8 mouse cellular contexts compared by ENCODE assay signal in genomic region chr1:172203566-172203965, GRCm38 (mm10). TPM values are rescaled to one million over a fixed set of nuclear protein-coding genes. Genes with fewer than 3 reads are reported as not detected.
DNase-seq lines count a peak whose midpoint lies in the region; ATAC-seq and TF ChIP-seq lines count a peak whose summit lies in the region.

No protein-coding gene starts in this region.

- peaks cover 2% of the 10 kb centered on the region for H3K79me2 ChIP-seq in heart, adult 2 months (replicated peaks; ENCODE audit: control insufficient read depth, insufficient read depth, low read length)

- WGBS in heart, adult 2 months, result 23% methylated on average over 4 of the region's 4 CpGs
- WGBS in embryonic facial prominence, embryonic 12.5 days, result 7% methylated on average over 4 of the region's 4 CpGs
- 5% methylated on average over 4 of the region's 4 CpGs for WGBS in hindbrain, embryonic 12.5 days
- WGBS in midbrain, embryonic 10.5 days, result 1% methylated on average over 4 of the region's 4 CpGs

- intact Hi-C loops in heart, adult 2 months (cut with DNase I), result no loop called here
- intact Hi-C loops in heart, postnatal 36 days (cut with DNase I), result no loop called here

- H3K9me3 ChIP-seq in embryonic facial prominence, embryonic 12.5 days, result no peaks in the 10 kb centered on the region
- H3K9me3 ChIP-seq in hindbrain, embryonic 12.5 days (replicated peaks), result no peaks in the 10 kb centered on the region
- no peaks in the 10 kb centered on the region for H3K9me3 ChIP-seq in midbrain, embryonic 10.5 days (replicated peaks)

- no peak overlapping the region; the same call in 1 of the 2 replicates for H3K4me3 ChIP-seq in heart, adult 2 months
- H3K4me3 ChIP-seq in embryonic facial prominence, embryonic 12.5 days, result no peak overlapping the region
- H3K4me3 ChIP-seq in hindbrain, embryonic 12.5 days, result peak overlapping the region; percentile 74
- H3K4me3 ChIP-seq in midbrain, embryonic 10.5 days, result peak overlapping the region; percentile 85

- H3K4me1 ChIP-seq in heart, adult 2 months (ENCODE audit: control insufficient read depth, insufficient read depth, low read length), result peaks cover 34% of the 10 kb centered on the region
- H3K4me1 ChIP-seq in embryonic facial prominence, embryonic 12.5 days, result peaks cover 64% of the 10 kb centered on the region
- H3K4me1 ChIP-seq in hindbrain, embryonic 12.5 days, result peaks cover 76% of the 10 kb centered on the region
- H3K4me1 ChIP-seq in midbrain, embryonic 10.5 days, result peaks cover 81% of the 10 kb centered on the region

- no peak for ATAC-seq in embryonic facial prominence, embryonic 12.5 days (ENCODE audit: insufficient number of reproducible peaks, insufficient read depth, low FRiP score, low TSS enrichment)
- no peak for ATAC-seq in hindbrain, embryonic 12.5 days (ENCODE audit: low FRiP score)

- TF ChIP-seq CTCF in heart, adult 2 months (IDR thresholded peaks at IDR 0.05), result no peak

- peaks cover 11% of the 10 kb centered on the region; the same call in 1 of the 2 replicates for H3K36me3 ChIP-seq in heart, adult 2 months (ENCODE audit: control insufficient read depth, insufficient read depth, low read length)
- H3K36me3 ChIP-seq in embryonic facial prominence, embryonic 12.5 days, result peaks cover 31% of the 10 kb centered on the region
- peaks cover 21% of the 10 kb centered on the region for H3K36me3 ChIP-seq in hindbrain, embryonic 12.5 days
- H3K36me3 ChIP-seq in midbrain, embryonic 10.5 days, result peaks cover 32% of the 10 kb centered on the region

- no peak overlapping the region for H3K9ac ChIP-seq in heart, adult 2 months (ENCODE audit: low read depth, low read length)
- no peak overlapping the region for H3K9ac ChIP-seq in embryonic facial prominence, embryonic 12.5 days
- peak overlapping the region; percentile 96 for H3K9ac ChIP-seq in hindbrain, embryonic 12.5 days

- peak overlapping the region; percentile 82 for H3K27ac ChIP-seq in heart, adult 2 months
- H3K27ac ChIP-seq in embryonic facial prominence, embryonic 12.5 days, result peak overlapping the region; percentile 83
- H3K27ac ChIP-seq in hindbrain, embryonic 12.5 days, result peak overlapping the region; percentile 93
- H3K27ac ChIP-seq in midbrain, embryonic 10.5 days (replicated peaks), result peak overlapping the region; percentile 96

- H3K27me3 ChIP-seq in heart, adult 2 months (ENCODE audit: control insufficient read depth, insufficient read depth, low read length), result no peaks in the 10 kb centered on the region; the same call in 1 of the 2 replicates
- H3K27me3 ChIP-seq in embryonic facial prominence, embryonic 12.5 days, result no peaks in the 10 kb centered on the region
- H3K27me3 ChIP-seq in hindbrain, embryonic 12.5 days, result no peaks in the 10 kb centered on the region
- H3K27me3 ChIP-seq in midbrain, embryonic 10.5 days (ENCODE audit: low read depth, poor library complexity, severe bottlenecking), result no peaks in the 10 kb centered on the region

- DNase-seq in heart, adult 2 months, result peak in 1 of 2 experiments; percentile 60
- no peak for DNase-seq in heart, postnatal 36 days
- peak; percentile 51 for DNase-seq in midbrain, embryonic 10.5 days (ENCODE audit: low spot score)
- no peak for DNase-seq in layer of hippocampus, adult 9-11 months
- no peak for DNase-seq in Muller cell, postnatal 12 days (ENCODE audit: inconsistent ontology term)
- no peak for DNase-seq in spleen, postnatal 10 days (ENCODE audit: low spot score in 2 of 2)

- H3K4me2 ChIP-seq in embryonic facial prominence, embryonic 12.5 days (replicated peaks), result peak overlapping the region; percentile 77
- peak overlapping the region; percentile 88 for H3K4me2 ChIP-seq in hindbrain, embryonic 12.5 days (replicated peaks)

- 0 out of 2 replicates have a peak, but pooled peaks have one; percentile 27 for TF ChIP-seq EP300 in heart, adult 2 months (IDR thresholded peaks at IDR 0.05; ENCODE audit: insufficient read depth, low read depth, low read length)

- peak; percentile 30; the same call in 1 of the 2 replicates for TF ChIP-seq POLR2A in heart, adult 2 months (IDR thresholded peaks at IDR 0.05; ENCODE audit: insufficient read depth, low read depth, low read length)

RNA-seq across cellular contexts. Expression of gene Pea15a, which starts 3.0 kb away (rescaled TPM):
- total RNA-seq in heart, adult 2 months (2021), result 10 to 100 TPM; 52.2 to 69.8 TPM
- 56.8 and 101 TPM in 2 replicates for polyA plus RNA-seq in heart, adult 2 months (2012; rRNA removed)
- total RNA-seq in heart, postnatal 36 days (2021), result 10 to 100 TPM; 59.1 to 65.0 TPM
- polyA plus RNA-seq in embryonic facial prominence, embryonic 12.5 days (2016; fragmentation: Nextera tagmentation; extraction: Ambion mirVana), result 118 TPM in 2 replicates
- 322 and 363 TPM in 2 replicates for polyA plus RNA-seq in hindbrain, embryonic 12.5 days (2016; fragmentation: Nextera tagmentation; extraction: Ambion mirVana)
- polyA plus RNA-seq in midbrain, embryonic 10.5 days (2016; fragmentation: Nextera tagmentation; extraction: Ambion mirVana), result 340 and 410 TPM in 2 replicates

RNA-seq across cellular contexts. Expression of gene Casq1, which starts 16.1 kb away (rescaled TPM):
- 1 to 10 TPM; 3.3 to 5.6 TPM for total RNA-seq in heart, adult 2 months (2021)
- polyA plus RNA-seq in heart, adult 2 months (2012; rRNA removed), result 51.7 and 53.8 TPM in 2 replicates
- 1 to 10 TPM; 8.0 to 8.6 TPM for total RNA-seq in heart, postnatal 36 days (2021)
- polyA plus RNA-seq in embryonic facial prominence, embryonic 12.5 days (2016; fragmentation: Nextera tagmentation; extraction: Ambion mirVana), result 3.3 and 3.6 TPM in 2 replicates
- 2.3 and 3.8 TPM in 2 replicates for polyA plus RNA-seq in hindbrain, embryonic 12.5 days (2016; fragmentation: Nextera tagmentation; extraction: Ambion mirVana)
- 1.3 and 1.8 TPM in 2 replicates for polyA plus RNA-seq in midbrain, embryonic 10.5 days (2016; fragmentation: Nextera tagmentation; extraction: Ambion mirVana)

RNA-seq across cellular contexts. Expression of gene Atp1a4, which starts 54.6 kb away (rescaled TPM):
- not detected for total RNA-seq in heart, adult 2 months (2021)
- polyA plus RNA-seq in heart, adult 2 months (2012; rRNA removed), result 0.10 and 0.35 TPM in 2 replicates
- not detected for total RNA-seq in heart, postnatal 36 days (2021)
- not detected in 2 replicates for polyA plus RNA-seq in embryonic facial prominence, embryonic 12.5 days (2016; fragmentation: Nextera tagmentation; extraction: Ambion mirVana)
- polyA plus RNA-seq in hindbrain, embryonic 12.5 days (2016; fragmentation: Nextera tagmentation; extraction: Ambion mirVana), result not detected in 2 replicates
- not detected in 2 replicates for polyA plus RNA-seq in midbrain, embryonic 10.5 days (2016; fragmentation: Nextera tagmentation; extraction: Ambion mirVana)

RNA-seq across cellular contexts. Expression of gene Dcaf8, which starts 55.7 kb away (rescaled TPM):
- total RNA-seq in heart, adult 2 months (2021), result 100 to 1,000 TPM; 100 to 116 TPM
- polyA plus RNA-seq in heart, adult 2 months (2012; rRNA removed), result 62.7 and 93.8 TPM in 2 replicates
- total RNA-seq in heart, postnatal 36 days (2021), result 100 to 1,000 TPM; 124 to 129 TPM
- 165 and 171 TPM in 2 replicates for polyA plus RNA-seq in embryonic facial prominence, embryonic 12.5 days (2016; fragmentation: Nextera tagmentation; extraction: Ambion mirVana)
- polyA plus RNA-seq in hindbrain, embryonic 12.5 days (2016; fragmentation: Nextera tagmentation; extraction: Ambion mirVana), result 136 and 137 TPM in 2 replicates
- polyA plus RNA-seq in midbrain, embryonic 10.5 days (2016; fragmentation: Nextera tagmentation; extraction: Ambion mirVana), result 124 and 138 TPM in 2 replicates

RNA-seq across cellular contexts. Expression of gene Igsf8, which starts 57.9 kb away (rescaled TPM):
- total RNA-seq in heart, adult 2 months (2021), result 10 to 100 TPM; 10.9 to 13.5 TPM
- 25.9 and 39.9 TPM in 2 replicates for polyA plus RNA-seq in heart, adult 2 months (2012; rRNA removed)
- 10 to 100 TPM; 10.9 to 12.4 TPM for total RNA-seq in heart, postnatal 36 days (2021)
- polyA plus RNA-seq in embryonic facial prominence, embryonic 12.5 days (2016; fragmentation: Nextera tagmentation; extraction: Ambion mirVana), result 45.4 and 45.8 TPM in 2 replicates
- polyA plus RNA-seq in hindbrain, embryonic 12.5 days (2016; fragmentation: Nextera tagmentation; extraction: Ambion mirVana), result 147 and 159 TPM in 2 replicates
- 50.2 and 62.4 TPM in 2 replicates for polyA plus RNA-seq in midbrain, embryonic 10.5 days (2016; fragmentation: Nextera tagmentation; extraction: Ambion mirVana)

Comparison
In these comparisons a context has a peak if more than half of its experiments do, and no peak if none do; other contexts are left out.
1. H3K4me3 ChIP-seq: peak in hindbrain, embryonic 12.5 days (single experiment) and midbrain, embryonic 10.5 days (single experiment); none in heart, adult 2 months (single experiment) and embryonic facial prominence, embryonic 12.5 days (single experiment).
2. RNA of gene Casq1, which starts 16.1 kb away (polyA plus RNA-seq): 51.7 to 53.8 TPM in heart, adult 2 months; 2.3 to 3.8 TPM in hindbrain, embryonic 12.5 days, 3.3 to 3.6 TPM in embryonic facial prominence, embryonic 12.5 days and 1.3 to 1.8 TPM in midbrain, embryonic 10.5 days; every median in the first group is over 10 times any median in the second.
3. Peak in every context shown above with its lines, with median percentiles within 50 percentile points of each other: H3K27ac ChIP-seq.